Mouse (Mus musculus): ENCODE measurements around the gene Kcnmb4. TPM values are rescaled to one million over a fixed set of nuclear protein-coding genes. Genes with fewer than 3 reads are reported as not detected.

The Kcnmb4 gene
- polyA plus RNA-seq, 1 experiment from 2014 or later, result 0.24 TPM

DNA sequence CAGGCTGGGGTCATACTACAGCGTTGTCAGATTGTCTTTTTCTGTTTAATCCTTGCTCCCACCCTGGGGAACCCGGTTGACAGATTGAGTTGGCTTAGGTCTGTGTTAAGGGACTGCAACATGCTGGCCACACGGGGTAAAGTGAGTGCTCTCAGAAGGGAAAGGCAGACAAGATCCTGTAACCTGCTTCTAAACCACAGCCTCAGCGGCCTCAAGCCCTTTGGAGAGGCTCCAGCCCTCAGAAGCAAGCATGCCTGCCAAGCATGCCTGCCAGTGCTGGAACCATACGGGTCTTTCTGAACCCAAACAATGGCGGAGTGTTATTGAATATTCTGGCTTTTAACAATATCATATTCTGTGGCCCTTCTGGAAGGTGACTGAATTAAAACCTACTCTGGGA lies 48.8 kb downstream of the Kcnmb4 start:
- Histone ChIP-seq H3K9me3 (replicated peaks) (no peaks in the 10 kb centered on the region), H3K27me3 (no peaks in the 10 kb centered on the region), H3K27ac (no peak overlapping the region), H3K4me1 (replicated peaks) (no peaks in the 10 kb centered on the region), H3K9ac (no peak overlapping the region), H3K36me3 (no peaks in the 10 kb centered on the region), H3K4me3 (replicated peaks) (no peak overlapping the region), H3K4me2 (no peak overlapping the region)
- WGBS (ENCODE audit: insufficient replicate concordance), result 65% methylated on average over 6 of the region's 6 CpGs
- ATAC-seq (ENCODE audit: low read depth) (no peak), DNase-seq (no peak)

DNA sequence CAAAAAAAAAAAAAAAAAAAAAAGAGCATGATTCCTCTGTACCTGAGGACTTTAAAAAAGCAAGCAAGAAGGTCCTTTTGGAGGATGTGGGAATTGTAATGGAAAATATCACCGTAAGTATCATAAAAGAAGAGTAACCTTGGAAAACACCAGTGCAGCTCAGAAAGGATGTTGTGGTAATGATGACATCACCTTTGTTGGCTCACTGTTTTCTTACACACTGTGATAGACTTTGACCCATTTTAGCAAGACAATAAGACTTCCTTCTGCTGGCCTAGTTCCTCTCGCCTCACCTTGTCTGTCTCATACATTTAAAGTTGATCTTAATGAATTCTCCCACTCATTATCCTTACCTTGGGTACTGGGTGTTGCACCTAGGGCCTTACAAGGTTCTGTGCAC lies 51.1 kb downstream of the Kcnmb4 start:
- no peaks in the 10 kb centered on the region for H3K9me3 ChIP-seq (replicated peaks)
- no peak overlapping the region for H3K4me2 ChIP-seq
- no peaks in the 10 kb centered on the region for H3K4me1 ChIP-seq (replicated peaks)
- no peak for ATAC-seq (ENCODE audit: low read depth)
- no peak overlapping the region for H3K4me3 ChIP-seq (replicated peaks)
- no peaks in the 10 kb centered on the region for H3K36me3 ChIP-seq
- H3K9ac ChIP-seq, result no peak overlapping the region
- WGBS (ENCODE audit: insufficient replicate concordance), result 66% methylated on average over 2 of the region's 2 CpGs
- no peak for DNase-seq
- no peak overlapping the region for H3K27ac ChIP-seq
- no peaks in the 10 kb centered on the region for H3K27me3 ChIP-seq

DNA sequence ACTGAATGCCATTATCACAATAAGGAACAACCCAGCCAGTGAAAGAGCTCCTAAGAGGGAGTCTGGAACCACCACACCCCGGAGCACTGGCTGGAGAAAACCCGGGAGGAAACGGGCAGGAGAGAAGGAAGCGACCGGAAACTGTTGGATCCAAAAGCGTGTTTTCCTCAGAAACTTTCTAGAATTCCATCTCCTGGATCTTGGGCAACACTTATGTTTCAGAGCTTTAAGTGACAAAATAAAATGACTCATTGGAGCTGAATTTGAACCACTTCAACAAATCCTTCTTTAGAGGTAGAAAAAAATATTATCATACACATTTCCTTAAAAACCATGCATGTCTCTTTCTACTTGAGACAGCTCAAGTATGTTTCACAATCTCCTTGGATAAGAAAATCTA lies 52.7 kb downstream of the Kcnmb4 start:
- Histone ChIP-seq H3K4me2 (no peak overlapping the region), H3K4me1 (replicated peaks) (no peaks in the 10 kb centered on the region), H3K9ac (no peak overlapping the region), H3K9me3 (replicated peaks) (no peaks in the 10 kb centered on the region), H3K27me3 (no peaks in the 10 kb centered on the region), H3K27ac (no peak overlapping the region), H3K4me3 (replicated peaks) (no peak overlapping the region), H3K36me3 (no peaks in the 10 kb centered on the region)
- ATAC-seq (ENCODE audit: low read depth), result no peak
- 68% methylated on average over 6 of the region's 6 CpGs for WGBS (ENCODE audit: insufficient replicate concordance)
- no peak for DNase-seq

DNA sequence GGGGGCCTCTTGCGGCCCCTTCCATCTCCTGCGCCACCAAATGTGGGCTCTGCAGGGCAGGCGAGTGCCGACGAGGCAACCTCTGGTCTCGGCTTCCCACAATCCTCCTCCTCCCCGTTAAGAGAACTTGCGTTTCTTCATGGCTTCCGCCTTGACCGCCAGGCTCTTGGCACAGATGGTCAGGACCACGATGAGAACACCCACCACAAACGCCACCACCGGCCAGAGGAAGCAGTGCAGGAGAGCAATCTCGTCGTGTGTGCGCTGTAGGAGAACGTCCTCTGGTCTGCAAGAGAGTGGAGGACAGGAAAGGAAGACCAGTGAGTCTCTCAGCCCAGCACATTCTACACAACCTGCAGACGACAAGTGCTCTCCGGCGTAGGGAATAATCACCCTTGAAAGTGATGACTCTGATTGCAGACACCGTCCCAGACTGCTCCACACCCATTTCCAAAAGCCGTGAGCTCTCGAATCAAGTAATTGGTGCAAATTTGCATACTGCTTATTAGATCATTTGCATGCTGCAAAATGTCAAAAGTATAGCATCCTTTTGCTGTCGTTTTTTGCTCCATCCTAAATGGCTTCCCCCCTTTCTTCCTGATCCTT lies 55.5 kb downstream of the Kcnmb4 start:
- ATAC-seq (ENCODE audit: low read depth) (no peak), DNase-seq (no peak)
- H3K9ac ChIP-seq, result no peak overlapping the region
- no peak overlapping the region for H3K4me3 ChIP-seq (replicated peaks)
- 58% methylated on average over 24 of the region's 24 CpGs for WGBS (ENCODE audit: insufficient replicate concordance)
- H3K4me1 ChIP-seq (replicated peaks), result no peaks in the 10 kb centered on the region
- no peaks in the 10 kb centered on the region for H3K27me3 ChIP-seq
- no peaks in the 10 kb centered on the region for H3K9me3 ChIP-seq (replicated peaks)
- no peaks in the 10 kb centered on the region for H3K36me3 ChIP-seq
- no peak overlapping the region for H3K27ac ChIP-seq
- no peak overlapping the region for H3K4me2 ChIP-seq

DNA sequence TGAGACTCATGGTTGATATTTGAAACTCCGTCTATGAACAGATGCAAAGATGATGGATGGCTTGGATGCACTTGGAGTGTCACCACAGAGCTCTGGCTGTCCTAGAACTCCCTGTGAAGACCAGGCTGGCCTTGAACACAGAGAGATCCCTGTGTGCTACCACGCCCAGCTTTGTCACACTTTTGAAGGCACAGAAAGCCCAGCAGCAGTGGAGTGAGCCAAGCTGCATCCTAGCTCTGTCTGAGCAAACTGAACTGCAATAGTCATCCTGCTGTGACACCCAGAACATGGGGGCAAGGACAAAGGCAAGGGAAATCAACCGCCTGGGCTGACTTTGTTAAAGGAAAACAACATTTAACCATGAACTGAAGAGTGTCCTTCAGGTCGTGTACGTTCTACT lies 57.0 kb downstream of the Kcnmb4 start:
- Histone ChIP-seq H3K4me1 (replicated peaks) (no peaks in the 10 kb centered on the region), H3K36me3 (no peaks in the 10 kb centered on the region), H3K27ac (no peak overlapping the region), H3K9me3 (replicated peaks) (no peaks in the 10 kb centered on the region), H3K27me3 (no peaks in the 10 kb centered on the region), H3K4me2 (no peak overlapping the region), H3K9ac (no peak overlapping the region), H3K4me3 (replicated peaks) (no peak overlapping the region)
- DNase-seq (no peak), ATAC-seq (ENCODE audit: low read depth) (no peak)
- WGBS (ENCODE audit: insufficient replicate concordance), result 40% methylated on average over 5 of the region's 5 CpGs

DNA sequence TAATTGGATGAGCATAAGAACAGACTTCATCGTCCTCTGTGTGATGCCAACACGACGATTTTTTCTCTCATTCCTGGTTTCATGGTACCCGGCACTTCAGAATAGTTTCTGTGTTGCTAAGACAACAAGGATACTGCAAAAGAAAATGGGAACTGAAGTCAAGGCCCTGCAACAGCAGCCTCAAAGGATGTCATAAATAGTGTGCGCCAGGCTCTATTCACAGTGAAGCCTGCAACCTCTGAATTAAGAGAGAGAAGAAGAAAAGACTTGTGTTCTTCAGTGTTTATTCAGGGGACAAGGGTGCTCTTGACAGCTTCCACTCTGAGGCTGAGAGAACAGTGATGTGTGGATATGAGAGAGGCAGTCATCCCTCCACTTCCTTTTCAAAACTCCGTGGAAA lies 57.5 kb downstream of the Kcnmb4 start:
- WGBS (ENCODE audit: insufficient replicate concordance), result 60% methylated on average over 6 of the region's 6 CpGs
- H3K4me2 ChIP-seq, result no peak overlapping the region
- H3K4me3 ChIP-seq (replicated peaks), result no peak overlapping the region
- H3K9ac ChIP-seq, result no peak overlapping the region
- no peaks in the 10 kb centered on the region for H3K36me3 ChIP-seq
- no peaks in the 10 kb centered on the region for H3K9me3 ChIP-seq (replicated peaks)
- no peaks in the 10 kb centered on the region for H3K4me1 ChIP-seq (replicated peaks)
- ATAC-seq (ENCODE audit: low read depth) (no peak), DNase-seq (no peak)
- H3K27me3 ChIP-seq, result no peaks in the 10 kb centered on the region
- H3K27ac ChIP-seq, result no peak overlapping the region

DNA sequence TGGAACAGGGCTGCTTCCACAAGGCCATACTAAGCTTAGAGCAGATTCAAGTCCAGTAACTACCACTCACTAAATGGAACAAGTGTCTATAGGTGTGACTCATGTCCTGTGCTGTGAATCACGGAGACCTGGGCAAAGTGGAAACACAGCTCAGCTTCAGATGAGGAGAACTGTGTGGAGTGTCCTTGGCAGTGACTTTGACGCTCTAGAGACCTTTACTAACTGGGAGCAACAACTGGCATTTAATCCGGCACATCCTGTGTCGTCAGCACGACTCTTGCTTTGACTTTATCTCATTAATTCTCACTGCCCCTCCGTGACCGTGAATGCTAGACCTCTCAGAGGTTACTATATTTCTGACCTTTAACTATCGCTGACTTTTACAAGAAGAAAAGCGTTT lies 62.9 kb downstream of the Kcnmb4 start:
- Histone ChIP-seq H3K9me3 (replicated peaks) (no peaks in the 10 kb centered on the region), H3K4me1 (replicated peaks) (no peaks in the 10 kb centered on the region), H3K4me2 (no peak overlapping the region), H3K27me3 (no peaks in the 10 kb centered on the region), H3K4me3 (replicated peaks) (no peak overlapping the region), H3K36me3 (no peaks in the 10 kb centered on the region), H3K9ac (no peak overlapping the region), H3K27ac (no peak overlapping the region)
- ATAC-seq (ENCODE audit: low read depth) (no peak), DNase-seq (no peak)
- 45% methylated on average over 9 of the region's 9 CpGs for WGBS (ENCODE audit: insufficient replicate concordance)

DNA sequence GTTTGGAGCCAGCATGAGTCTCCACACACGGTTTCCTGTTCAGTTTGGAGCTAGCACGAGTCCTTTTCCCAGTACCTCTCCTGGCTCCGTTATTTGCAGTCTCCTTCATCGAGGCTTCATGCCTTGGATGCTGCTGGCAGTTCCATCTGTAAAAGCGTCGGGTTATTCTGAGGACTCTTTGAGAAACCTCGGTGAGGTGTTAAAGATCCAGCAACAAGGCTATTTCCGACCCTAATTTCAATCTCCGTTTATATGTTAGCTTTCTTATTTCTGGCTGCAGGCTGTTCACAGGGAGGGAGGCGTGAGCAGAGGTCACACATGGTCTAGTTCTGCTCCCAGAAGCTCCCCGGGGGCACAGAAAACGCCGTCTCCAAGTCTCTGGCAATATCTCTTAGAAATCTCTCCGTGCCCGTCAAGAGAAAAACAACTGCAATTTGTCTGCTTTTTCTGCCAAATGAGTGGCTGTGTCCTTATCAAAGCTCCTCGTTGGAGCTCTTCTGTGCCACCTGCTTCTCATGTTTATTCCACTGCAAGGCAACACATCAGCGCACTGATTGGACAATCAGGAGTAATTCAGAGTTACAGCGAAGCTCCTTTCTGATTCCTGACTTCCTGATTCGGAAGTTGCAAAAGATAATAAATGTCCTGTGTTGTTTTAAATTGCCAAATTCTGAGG lies 65.9 kb downstream of the Kcnmb4 start:
- Histone ChIP-seq H3K27me3 (no peaks in the 10 kb centered on the region), H3K4me1 (replicated peaks) (no peaks in the 10 kb centered on the region), H3K4me3 (replicated peaks) (no peak overlapping the region), H3K36me3 (no peaks in the 10 kb centered on the region), H3K9ac (no peak overlapping the region), H3K9me3 (replicated peaks) (no peaks in the 10 kb centered on the region), H3K4me2 (no peak overlapping the region), H3K27ac (no peak overlapping the region)
- 57% methylated on average over 19 of the region's 19 CpGs for WGBS (ENCODE audit: insufficient replicate concordance)
- ATAC-seq (ENCODE audit: low read depth) (no peak), DNase-seq (no peak)

DNA sequence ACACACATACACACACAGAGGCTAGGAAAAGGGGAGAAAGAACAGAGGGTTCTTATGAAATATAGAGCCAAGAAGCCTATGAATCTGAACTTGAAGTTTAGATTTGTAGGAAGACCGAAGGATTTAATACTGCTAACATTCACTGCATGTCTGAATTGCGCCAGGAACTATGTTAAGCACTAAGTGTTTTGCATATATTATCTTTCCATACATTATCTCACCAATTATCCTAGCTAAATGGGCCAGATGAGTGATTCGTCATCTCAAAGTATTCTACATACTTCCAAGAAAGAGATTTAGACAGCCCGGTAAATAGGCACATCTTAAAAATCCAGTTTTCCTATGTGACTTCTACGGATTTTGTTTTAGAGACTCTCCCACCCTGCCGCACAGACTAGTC lies 68.7 kb downstream of the Kcnmb4 start:
- Histone ChIP-seq H3K9ac (no peak overlapping the region), H3K36me3 (no peaks in the 10 kb centered on the region), H3K4me2 (no peak overlapping the region), H3K27me3 (no peaks in the 10 kb centered on the region), H3K27ac (no peak overlapping the region), H3K4me3 (replicated peaks) (no peak overlapping the region), H3K4me1 (replicated peaks) (no peaks in the 10 kb centered on the region), H3K9me3 (replicated peaks) (no peaks in the 10 kb centered on the region)
- 85% methylated on average over 6 of the region's 6 CpGs for WGBS (ENCODE audit: insufficient replicate concordance)
- DNase-seq, result no peak
- no peak for ATAC-seq (ENCODE audit: low read depth)

DNA sequence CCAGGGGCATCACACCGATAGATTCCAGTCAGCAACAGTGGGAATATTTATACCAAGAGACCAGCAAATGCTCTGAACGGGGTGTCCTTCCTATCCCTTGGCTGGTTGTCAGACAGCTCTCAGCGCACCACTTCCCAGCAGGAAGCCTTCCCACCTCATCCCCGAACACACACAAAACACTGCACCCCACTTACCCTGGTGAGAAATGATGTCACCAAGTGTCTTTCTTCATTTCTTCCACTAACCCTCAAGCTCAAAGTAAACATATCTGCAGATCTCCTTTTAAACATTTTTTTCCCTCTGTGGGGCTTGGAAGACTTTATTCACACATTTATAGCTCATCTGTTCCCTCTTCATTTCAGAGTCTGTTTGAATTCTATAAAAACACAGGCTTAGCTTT lies 70.0 kb downstream of the Kcnmb4 start:
- WGBS (ENCODE audit: insufficient replicate concordance), result 55% methylated on average over 4 of the region's 4 CpGs
- no peaks in the 10 kb centered on the region for H3K36me3 ChIP-seq
- no peaks in the 10 kb centered on the region for H3K4me1 ChIP-seq (replicated peaks)
- no peaks in the 10 kb centered on the region for H3K9me3 ChIP-seq (replicated peaks)
- H3K9ac ChIP-seq, result no peak overlapping the region
- ATAC-seq (ENCODE audit: low read depth) (no peak), DNase-seq (no peak)
- no peaks in the 10 kb centered on the region for H3K27me3 ChIP-seq
- no peak overlapping the region for H3K27ac ChIP-seq
- no peak overlapping the region for H3K4me2 ChIP-seq
- no peak overlapping the region for H3K4me3 ChIP-seq (replicated peaks)

DNA sequence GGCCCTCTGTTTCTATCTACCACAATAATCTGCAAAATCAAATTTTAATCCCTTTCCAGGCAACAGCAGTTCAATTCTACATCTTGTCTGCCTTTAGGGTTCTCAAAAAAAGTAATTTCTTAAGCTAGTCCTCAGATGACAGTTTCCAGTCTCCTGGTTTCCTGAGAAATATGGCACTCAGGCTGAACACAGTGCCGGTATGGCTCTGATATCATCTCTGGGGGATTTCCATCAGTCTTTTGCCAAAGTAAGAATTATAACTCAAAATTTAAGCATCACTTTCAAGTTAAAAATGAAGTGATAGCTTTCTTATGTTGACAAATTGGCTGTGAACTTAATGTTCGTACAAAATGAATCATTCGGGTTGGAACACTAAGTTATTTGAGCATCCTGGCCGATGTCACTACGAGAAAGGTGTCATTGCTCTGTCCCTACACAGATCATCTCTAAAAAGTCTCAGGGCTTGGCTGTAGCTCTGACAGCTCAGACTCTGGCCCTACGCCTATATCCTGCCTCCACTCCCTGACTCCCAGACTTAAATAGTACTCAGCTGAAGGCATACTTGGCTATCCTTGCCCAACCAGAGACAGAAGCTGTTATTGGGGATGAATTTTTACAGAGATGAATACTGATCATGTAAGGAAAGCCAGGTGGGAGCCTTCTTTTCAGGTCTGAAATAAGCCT lies 70.8 kb downstream of the Kcnmb4 start:
- no peak for ATAC-seq (ENCODE audit: low read depth)
- Histone ChIP-seq H3K36me3 (no peaks in the 10 kb centered on the region), H3K27me3 (no peaks in the 10 kb centered on the region), H3K27ac (no peak overlapping the region), H3K4me3 (replicated peaks) (no peak overlapping the region), H3K4me2 (no peak overlapping the region), H3K9me3 (replicated peaks) (no peaks in the 10 kb centered on the region), H3K4me1 (replicated peaks) (no peaks in the 10 kb centered on the region), H3K9ac (no peak overlapping the region)
- DNase-seq, result no peak
- WGBS (ENCODE audit: insufficient replicate concordance), result 74% methylated on average over 6 of the region's 6 CpGs

DNA sequence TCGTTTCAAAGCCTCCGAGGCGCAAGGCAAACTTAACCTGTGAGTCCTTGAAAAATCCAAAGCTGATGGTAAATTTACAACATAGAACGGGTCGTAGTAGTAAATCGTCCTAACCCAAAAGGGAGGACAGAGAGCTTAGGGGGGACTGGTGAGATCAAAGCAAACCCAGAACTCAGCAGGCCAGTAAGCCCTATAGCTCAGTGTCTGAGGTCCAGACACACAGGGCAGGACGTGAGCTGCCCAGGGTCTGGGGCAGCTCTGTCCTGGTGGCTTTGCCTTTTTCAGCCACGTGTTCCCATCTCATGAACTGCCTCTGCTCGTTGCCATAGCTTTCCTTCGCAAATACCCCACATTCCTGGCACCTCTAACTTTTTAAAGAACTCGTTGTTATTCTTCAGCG lies 75.7 kb downstream of the Kcnmb4 start:
- H3K9ac ChIP-seq, result no peak overlapping the region
- no peak for ATAC-seq (ENCODE audit: low read depth)
- H3K27ac ChIP-seq, result no peak overlapping the region
- H3K27me3 ChIP-seq, result no peaks in the 10 kb centered on the region
- 0 out of 2 replicates have a peak overlapping the region, but pooled peaks have one; percentile 10 for H3K4me2 ChIP-seq
- H3K9me3 ChIP-seq (replicated peaks), result no peaks in the 10 kb centered on the region
- no peaks in the 10 kb centered on the region for H3K36me3 ChIP-seq
- 51% methylated on average over 12 of the region's 12 CpGs for WGBS (ENCODE audit: insufficient replicate concordance)
- H3K4me3 ChIP-seq (replicated peaks), result no peak overlapping the region
- no peak for DNase-seq
- H3K4me1 ChIP-seq (replicated peaks), result no peaks in the 10 kb centered on the region

Data from liver, embryonic 13.5 days (tissue).